Mouse (Mus musculus) forebrain, embryonic 16.5 days (tissue): ENCODE results near the gene C1qtnf5. TPM values are rescaled to one million over a fixed set of nuclear protein-coding genes. Genes with fewer than 3 reads are reported as not detected.
A peak's percentile ranks its signal among the peaks of the same experiment; 100 is the strongest.
"Not testable (repeated sequence)": the region's sequence is repeated elsewhere in the genome, so short reads cannot be mapped to it uniquely, and the experiment has no call there.

ENCODE experiments used
- ATAC-seq: fragments of 200-750 bp; cut with Nextera tagmentation; 2 replicates; pipeline ENCODE4 v1.8.0; 2017; ENCODE audit warnings: mild to moderate bottlenecking, moderate library complexity
- H3K27ac ChIP-seq: fragments of 300-500 bp; sonication (generic); 2 replicates; pipeline ENCODE4 v1.5.1; 2014; ENCODE audit warnings: low read length, control low read depth
- H3K27me3 ChIP-seq: fragments of 300-500 bp; sonication (generic); replicated peaks from 2 replicates; pipeline ENCODE4 v1.6.1; 2014; ENCODE audit warnings: low read length; ENCODE audit not compliant: control insufficient read depth, insufficient read depth
- H3K36me3 ChIP-seq: fragments of 300-500 bp; sonication (generic); 2 replicates; pipeline ENCODE4 v1.6.1; 2014; ENCODE audit not compliant: control insufficient read depth, insufficient read depth
- H3K4me1 ChIP-seq: fragments of 300-500 bp; sonication (generic); replicated peaks from 2 replicates; pipeline ENCODE4 v1.6.1; 2014; ENCODE audit warnings: low read length; ENCODE audit not compliant: control insufficient read depth, insufficient read depth
- H3K4me2 ChIP-seq: fragments of 300-500 bp; sonication (generic); 2 replicates; pipeline ENCODE4 v1.6.1; 2014; ENCODE audit warnings: mild to moderate bottlenecking, low read length, control low read depth
- H3K4me3 ChIP-seq: fragments of 300-500 bp; sonication (generic); replicated peaks from 2 replicates; pipeline ENCODE4 v1.5.1; 2014; ENCODE audit warnings: mild to moderate bottlenecking, low read length, control low read depth
- H3K9ac ChIP-seq: fragments of 300-500 bp; sonication (generic); replicated peaks from 2 replicates; pipeline ENCODE4 v1.6.1; 2014; ENCODE audit warnings: low read depth, low read length, control low read depth
- H3K9me3 ChIP-seq: fragments of 300-500 bp; sonication (generic); 2 replicates; pipeline ENCODE4 v1.6.1; 2016; ENCODE audit warnings: low read length; ENCODE audit not compliant: control insufficient read depth
- WGBS: fragments of 180-500 bp; shearing (Covaris S2); extraction: QIAGEN DNeasy Blood & Tissue Kit; methylation state at CpG from one replicate; pipeline ENCODE4 v1.1.7; 2014; 5-methylcytosine and 5-hydroxymethylcytosine counted together
- polyA plus RNA-seq: library from polyadenylated mRNA; unstranded; fragments of >200 nt; fragmentation: Nextera tagmentation; extraction: Ambion mirVana; gene quantifications from 2 replicates; pipeline ENCODE4 v1.2.1, GENCODE M21; 2015

Gene C1qtnf5
- polyA plus RNA-seq, 1 experiment from 2014 or later = 2.7 TPM

GRCm38 (mm10) chr9:44109360-44110095 lies 2.5 kb downstream of the C1qtnf5 start:
- H3K36me3 ChIP-seq = no peaks in the 10 kb centered on the region
- H3K4me3 ChIP-seq = no peak overlapping the region
- no peak overlapping the region for H3K9ac ChIP-seq
- WGBS = 30% methylated on average over 9 of the region's 9 CpGs
- H3K27ac ChIP-seq = no peak overlapping the region
- peaks cover 47% of the 10 kb centered on the region for H3K4me1 ChIP-seq
- ATAC-seq = no peak
- peak overlapping the region; percentile 34 for H3K4me2 ChIP-seq
- H3K27me3 ChIP-seq = no peaks in the 10 kb centered on the region
- no peaks in the 10 kb centered on the region for H3K9me3 ChIP-seq

- not testable (repeated sequence) for H3K4me3 ChIP-seq, ATAC-seq
Observed at GRCm38 (mm10) chr9:44111909-44112308, 4.9 kb downstream of the C1qtnf5 start.

GRCm38 (mm10) chr9:44113105-44113789 lies 6.2 kb downstream of the C1qtnf5 start, which contains the start of the genes Gm49380 and Rnf26:
Gene Gm49380 (minus strand): TSS chr9:44113500.
Gene Rnf26 (minus strand): TSS chr9:44113517.
- no peak within 1 kb of the TSS for H3K27ac ChIP-seq

More at GRCm38 (mm10) chr9:44111909-44112308, 4.9 kb downstream of the C1qtnf5 start:
- not testable (repeated sequence) for H3K9me3 ChIP-seq, H3K27me3 ChIP-seq, H3K4me2 ChIP-seq, H3K27ac ChIP-seq, H3K9ac ChIP-seq, H3K36me3 ChIP-seq
- 63% methylated on average over 9 of the region's 12 CpGs for WGBS
- peaks cover 40% of the 10 kb centered on the region for H3K4me1 ChIP-seq

GRCm38 (mm10) chr9:44114453-44114852 lies 7.4 kb downstream of the C1qtnf5 start:
- H3K36me3 ChIP-seq = no peaks in the 10 kb centered on the region
- H3K9me3 ChIP-seq = no peaks in the 10 kb centered on the region
- no peaks in the 10 kb centered on the region for H3K27me3 ChIP-seq
- no peak for ATAC-seq
- no peak overlapping the region for H3K9ac ChIP-seq
- H3K4me3 ChIP-seq = no peak overlapping the region
- H3K4me2 ChIP-seq = no peak overlapping the region
- H3K4me1 ChIP-seq = peaks cover 14% of the 10 kb centered on the region
- H3K27ac ChIP-seq = no peak overlapping the region
- WGBS = 97% methylated on average over 2 of the region's 2 CpGs

More at GRCm38 (mm10) chr9:44113105-44113789, 6.2 kb downstream of the C1qtnf5 start, which contains the start of the genes Gm49380 and Rnf26:
- WGBS = under 1% methylated on average over 50 of the region's 51 CpGs
- H3K9me3 ChIP-seq = no peaks in the 10 kb centered on the region
- no peaks in the 10 kb centered on the region for H3K27me3 ChIP-seq
- peak within 1 kb of the TSS; percentile 68 for H3K4me3 ChIP-seq
- peak; percentile 97 for ATAC-seq
- peaks cover 26% of the 10 kb centered on the region for H3K4me1 ChIP-seq
- H3K4me2 ChIP-seq = peak within 1 kb of the TSS; percentile 49
- H3K36me3 ChIP-seq = no peaks in the 10 kb centered on the region
- peak within 1 kb of the TSS; percentile 75 for H3K9ac ChIP-seq

GRCm38 (mm10) chr9:44115599-44115998 lies 8.6 kb downstream of the C1qtnf5 start:
- Histone ChIP-seq H3K4me1 (peaks cover 3% of the 10 kb centered on the region), H3K36me3 (no peaks in the 10 kb centered on the region), H3K27ac (no peak overlapping the region), H3K4me3 (no peak overlapping the region), H3K9me3 (no peaks in the 10 kb centered on the region), H3K27me3 (no peaks in the 10 kb centered on the region), H3K9ac (no peak overlapping the region), H3K4me2 (no peak overlapping the region)
- no peak for ATAC-seq
- WGBS = 90% methylated on average over 9 of the region's 9 CpGs

- Histone ChIP-seq H3K4me3 (no peak overlapping the region), H3K27me3 (no peaks in the 10 kb centered on the region), H3K27ac (no peak overlapping the region), H3K9me3 (no peaks in the 10 kb centered on the region), H3K36me3 (no peaks in the 10 kb centered on the region), H3K9ac (no peak overlapping the region), H3K4me2 (no peak overlapping the region), H3K4me1 (peaks cover 3% of the 10 kb centered on the region; the same call in 1 of the 2 replicates)
- no peak for ATAC-seq
- 90% methylated on average over 4 of the region's 4 CpGs for whole genome bisulfite sequencing
Observed at GRCm38 (mm10) chr9:44116182-44116581, 9.1 kb downstream of the C1qtnf5 start.

DNA sequence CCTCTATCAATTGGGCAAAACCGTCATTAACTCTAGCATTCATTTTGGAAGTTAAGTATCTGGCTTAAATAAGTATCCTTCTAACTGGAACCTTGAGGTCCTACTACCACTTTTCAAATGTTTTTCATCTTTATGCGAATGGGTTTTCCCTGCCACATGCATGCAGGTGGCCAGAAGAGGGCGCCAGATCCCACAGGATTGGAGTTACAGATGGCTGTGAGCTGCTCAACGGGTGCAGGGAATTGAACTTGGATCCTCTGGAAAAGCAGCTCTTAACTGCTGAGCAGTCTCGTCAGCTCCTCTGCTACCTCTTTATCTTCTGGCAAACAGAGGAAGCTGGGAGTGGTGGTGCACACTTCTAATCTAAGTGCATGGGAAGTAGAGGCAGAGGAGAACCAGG lies 12.0 kb downstream of the C1qtnf5 start:
- Histone ChIP-seq H3K4me1 (no peaks in the 10 kb centered on the region), H3K9me3 (no peaks in the 10 kb centered on the region), H3K36me3 (no peaks in the 10 kb centered on the region), H3K4me2 (no peak overlapping the region), H3K27ac (no peak overlapping the region), H3K9ac (no peak overlapping the region), H3K27me3 (no peaks in the 10 kb centered on the region), H3K4me3 (no peak overlapping the region)
- 49% methylated on average over 5 of the region's 5 CpGs for WGBS
- ATAC-seq = no peak

- Histone ChIP-seq H3K9me3 (no peaks in the 10 kb centered on the region), H3K9ac (no peak overlapping the region)
- ATAC-seq = no peak
Observed at GRCm38 (mm10) chr9:44119948-44120465, 13.0 kb downstream of the C1qtnf5 start.

DNA sequence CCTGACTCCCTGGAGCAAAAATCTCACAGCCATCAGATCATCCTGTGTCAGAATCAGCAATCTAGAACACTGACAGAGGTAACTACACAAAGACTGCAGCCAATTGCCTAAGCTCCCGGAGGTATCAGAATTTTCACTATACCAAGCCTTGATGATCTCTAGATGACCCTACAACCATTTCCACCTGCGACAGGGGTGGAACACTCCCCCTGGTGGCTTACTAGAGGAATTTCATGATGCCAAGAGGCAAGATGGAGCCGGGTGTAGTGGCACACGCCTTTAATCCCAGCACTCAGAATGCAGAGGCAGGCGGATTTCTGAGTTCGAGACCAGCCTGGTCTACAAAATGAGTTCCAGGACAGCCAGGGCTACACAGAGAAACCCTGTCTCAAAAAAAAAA lies 17.3 kb downstream of the C1qtnf5 start:
- peaks cover 2% of the 10 kb centered on the region; the same call in 1 of the 2 replicates for H3K27me3 ChIP-seq
- H3K4me1 ChIP-seq = peaks cover 7% of the 10 kb centered on the region
- H3K4me2 ChIP-seq = no peak overlapping the region
- no peaks in the 10 kb centered on the region for H3K36me3 ChIP-seq
- H3K27ac ChIP-seq = no peak overlapping the region
- ATAC-seq = no peak
- H3K9ac ChIP-seq = no peak overlapping the region
- 78% methylated on average over 6 of the region's 6 CpGs for WGBS
- no peak overlapping the region for H3K4me3 ChIP-seq
- H3K9me3 ChIP-seq = no peaks in the 10 kb centered on the region

More at GRCm38 (mm10) chr9:44119948-44120465, 13.0 kb downstream of the C1qtnf5 start:
- Histone ChIP-seq H3K27me3 (no peaks in the 10 kb centered on the region), H3K4me1 (no peaks in the 10 kb centered on the region), H3K36me3 (no peaks in the 10 kb centered on the region), H3K4me3 (no peak overlapping the region), H3K27ac (no peak overlapping the region), H3K4me2 (no peak overlapping the region)
- WGBS = 87% methylated on average over 8 of the region's 8 CpGs
